Mouse (Mus musculus) kidney, postnatal 0 days (tissue): ENCODE results near the gene Tbx20. TPM values are rescaled to one million over a fixed set of nuclear protein-coding genes. Genes with fewer than 3 reads are reported as not detected.

ENCODE experiments used
- ATAC-seq: fragments of 200-750 bp; cut with Nextera tagmentation; replicated peaks from 2 replicates; pipeline ENCODE4 v1.8.0; 2017; ENCODE audit warnings: low read depth, moderate number of reproducible peaks, moderate TSS enrichment, moderate library complexity; ENCODE audit not compliant: low FRiP score
- DNase-seq: peaks from one replicate; pipeline ENCODE4 v3.0.0-alpha.2; 2016; ENCODE audit warnings: low spot score
- H3K27ac ChIP-seq: fragments of 300-500 bp; sonication (generic); 2 replicates; pipeline ENCODE4 v1.5.1; 2014; ENCODE audit warnings: mild to moderate bottlenecking
- H3K27me3 ChIP-seq: fragments of 300-500 bp; sonication (generic); 2 replicates; pipeline ENCODE4 v1.6.1; 2014; ENCODE audit warnings: low read length, mixed read lengths; ENCODE audit not compliant: insufficient read depth
- H3K36me3 ChIP-seq: fragments of 300-500 bp; sonication (generic); 2 replicates; pipeline ENCODE4 v1.6.1; 2014; ENCODE audit warnings: low read length, mixed read lengths; ENCODE audit not compliant: insufficient read depth
- H3K4me1 ChIP-seq: fragments of 300-500 bp; sonication (generic); replicated peaks from 2 replicates; pipeline ENCODE4 v1.6.1; 2014; ENCODE audit warnings: antibody characterized with exemption, low read length, mixed read lengths; ENCODE audit not compliant: insufficient read depth
- H3K4me2 ChIP-seq: fragments of 300-500 bp; sonication (generic); 2 replicates; pipeline ENCODE4 v1.6.1; 2014; ENCODE audit warnings: mild to moderate bottlenecking, low read length, moderate library complexity, mixed read lengths
- H3K4me3 ChIP-seq: fragments of 300-500 bp; sonication (generic); replicated peaks from 2 replicates; pipeline ENCODE4 v1.5.1; 2014; ENCODE audit warnings: low read depth, low read length
- H3K9ac ChIP-seq: fragments of 300-500 bp; sonication (generic); 2 replicates; pipeline ENCODE4 v1.6.1; 2014; ENCODE audit warnings: low read depth, low read length
- H3K9me3 ChIP-seq: fragments of 300-500 bp; sonication (generic); replicated peaks from 2 replicates; pipeline ENCODE4 v1.6.1; 2016; ENCODE audit warnings: low read length, inconsistent platforms, mixed read lengths
- CTCF ChIP-seq: IDR thresholded peaks from 2 replicates; pipeline ENCODE4 v1.5.1; 2016; ENCODE audit warnings: antibody characterized with exemption, low read depth, mild to moderate bottlenecking, moderate library complexity
- WGBS: fragments of 180-500 bp; shearing (Covaris S2); extraction: QIAGEN DNeasy Blood & Tissue Kit; methylation state at CpG from one replicate; pipeline ENCODE4 v1.1.7; 2014; 5-methylcytosine and 5-hydroxymethylcytosine counted together
- polyA plus RNA-seq: library from polyadenylated mRNA; unstranded; fragments of >200 nt; fragmentation: Nextera tagmentation; extraction: Ambion mirVana; gene quantifications from 2 replicates; pipeline ENCODE4 v1.2.1, GENCODE M21; 2015

The Tbx20 gene
- polyA plus RNA-seq, result not detected in 2 replicates

GRCm38 (mm10) chr9:24774160-24774969 lies at the start of gene Tbx20:
Gene Tbx20 (minus strand): TSS chr9:24774303.
- Histone ChIP-seq H3K4me1 (peaks cover 5% of the 10 kb centered on the region; the same call in 1 of the 2 replicates), H3K27ac (no peak within 1 kb of the TSS), H3K27me3 (peaks cover 98% of the 10 kb centered on the region), H3K4me2 (peak within 1 kb of the TSS; percentile 32), H3K36me3 (no peaks in the 10 kb centered on the region), H3K9ac (no peak within 1 kb of the TSS), H3K9me3 (no peaks in the 10 kb centered on the region), H3K4me3 (peak within 1 kb of the TSS; percentile 29)
- ATAC-seq (peak; percentile 84), DNase-seq (no peak)
- 1% methylated on average over 39 of the region's 40 CpGs for WGBS
- TF ChIP-seq CTCF, result no peak; the same call in 1 of the 2 replicates

DNA sequence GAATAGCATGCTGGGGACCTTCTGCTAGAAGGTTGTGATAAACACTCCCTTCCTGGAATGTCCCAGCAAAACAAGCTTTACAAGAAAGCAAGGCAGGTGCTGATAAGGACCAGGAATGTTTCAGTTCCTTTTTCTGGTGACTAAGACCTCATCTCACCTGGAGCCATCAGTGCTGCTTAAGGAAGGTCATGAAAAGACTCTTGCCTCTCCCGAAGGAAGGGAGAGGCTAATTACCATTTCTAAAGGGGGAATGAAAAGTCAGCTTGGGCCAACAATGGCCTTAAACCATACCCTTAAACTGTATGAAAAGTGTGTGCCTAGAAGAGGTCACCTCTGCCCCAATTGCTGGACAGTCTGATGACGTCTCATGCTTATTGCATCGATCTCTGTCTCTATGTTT lies 44.4 kb upstream of the Tbx20 start:
- TF ChIP-seq CTCF, result no peak
- 76% methylated on average over 3 of the region's 3 CpGs for WGBS
- H3K4me1 ChIP-seq, result no peaks in the 10 kb centered on the region

GRCm38 (mm10) chr9:24812461-24812860 lies 38.4 kb upstream of the Tbx20 start:
- no peak for ATAC-seq
- H3K9me3 ChIP-seq, result no peaks in the 10 kb centered on the region
- H3K4me3 ChIP-seq, result no peak overlapping the region
- 92% methylated on average over 6 of the region's 6 CpGs for WGBS
- H3K4me2 ChIP-seq, result no peak overlapping the region
- H3K27ac ChIP-seq, result no peak overlapping the region
- no peaks in the 10 kb centered on the region for H3K4me1 ChIP-seq
- H3K27me3 ChIP-seq, result no peaks in the 10 kb centered on the region
- H3K36me3 ChIP-seq, result no peaks in the 10 kb centered on the region
- no peak overlapping the region for H3K9ac ChIP-seq
- TF ChIP-seq CTCF, result no peak
- DNase-seq, result no peak

More for the DNA sequence above, 44.4 kb upstream of the Tbx20 start:
- no peak overlapping the region for H3K27ac ChIP-seq
- no peaks in the 10 kb centered on the region for H3K36me3 ChIP-seq
- no peak overlapping the region for H3K9ac ChIP-seq
- ATAC-seq (no peak), DNase-seq (no peak)
- no peak overlapping the region for H3K4me3 ChIP-seq
- no peaks in the 10 kb centered on the region for H3K27me3 ChIP-seq
- no peaks in the 10 kb centered on the region for H3K9me3 ChIP-seq
- no peak overlapping the region for H3K4me2 ChIP-seq

GRCm38 (mm10) chr9:24792110-24792509 lies 18.0 kb upstream of the Tbx20 start:
- H3K4me1 ChIP-seq, result no peaks in the 10 kb centered on the region
- H3K36me3 ChIP-seq, result no peaks in the 10 kb centered on the region
- no peak overlapping the region for H3K4me2 ChIP-seq
- H3K27me3 ChIP-seq, result no peaks in the 10 kb centered on the region
- TF ChIP-seq CTCF, result no peak
- WGBS, result 92% methylated on average over 2 of the region's 2 CpGs
- DNase-seq (no peak), ATAC-seq (no peak)
- no peak overlapping the region for H3K9ac ChIP-seq
- H3K9me3 ChIP-seq, result no peaks in the 10 kb centered on the region
- H3K4me3 ChIP-seq, result no peak overlapping the region
- no peak overlapping the region for H3K27ac ChIP-seq

GRCm38 (mm10) chr9:24789396-24789795 lies 15.3 kb upstream of the Tbx20 start:
- WGBS, result 59% methylated on average over 3 of the region's 3 CpGs

DNA sequence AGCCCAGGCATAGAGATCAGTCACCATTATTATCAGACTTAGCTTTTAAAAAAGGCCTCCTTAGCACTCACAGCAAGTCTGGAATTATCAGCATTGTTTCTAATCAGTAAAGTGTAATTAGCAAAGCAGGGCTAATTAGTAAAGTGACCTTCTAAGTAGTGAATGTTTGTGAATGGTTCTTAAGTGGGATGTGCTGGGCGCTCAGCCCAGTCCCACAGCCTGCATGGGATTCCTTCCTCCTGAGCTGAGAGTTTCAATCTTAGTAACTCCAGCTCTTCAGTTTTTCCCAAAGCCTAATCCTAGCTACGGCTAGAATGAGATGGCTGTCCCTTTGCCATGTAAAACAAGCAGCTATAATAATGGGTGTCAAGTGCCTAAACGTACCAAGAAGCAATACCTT lies 8.2 kb upstream of the Tbx20 start:
- TF ChIP-seq CTCF, result no peak
- Histone ChIP-seq H3K9me3 (no peaks in the 10 kb centered on the region), H3K4me3 (no peak overlapping the region), H3K9ac (no peak overlapping the region), H3K36me3 (no peaks in the 10 kb centered on the region), H3K27me3 (peaks cover 55% of the 10 kb centered on the region), H3K4me1 (no peaks in the 10 kb centered on the region), H3K27ac (no peak overlapping the region), H3K4me2 (no peak overlapping the region)
- DNase-seq (no peak), ATAC-seq (no peak)
- 10% methylated on average over 3 of the region's 3 CpGs for WGBS

More at GRCm38 (mm10) chr9:24789396-24789795, 15.3 kb upstream of the Tbx20 start:
- Histone ChIP-seq H3K27me3 (no peaks in the 10 kb centered on the region), H3K9me3 (no peaks in the 10 kb centered on the region), H3K27ac (no peak overlapping the region), H3K36me3 (no peaks in the 10 kb centered on the region), H3K4me2 (no peak overlapping the region), H3K4me1 (no peaks in the 10 kb centered on the region), H3K4me3 (no peak overlapping the region), H3K9ac (no peak overlapping the region)
- ATAC-seq (no peak), DNase-seq (no peak)
- TF ChIP-seq CTCF, result no peak
